Mouse (Mus musculus) CH12.LX (cell line): ENCODE data around the gene S100a8. TPM values are rescaled to one million over a fixed set of nuclear protein-coding genes. Genes with fewer than 3 reads are reported as not detected.
A peak's percentile ranks its signal among the peaks of the same experiment; 100 is the strongest.

ENCODE experiments used
- DNase-seq: peaks from one replicate; pipeline ENCODE4 v3.0.0-alpha.2; 2013; ENCODE audit errors: extremely low read depth
- H3K27ac ChIP-seq: 2 replicates; pipeline ENCODE4 v1.5.1; 2012; ENCODE audit warnings: low read depth, mild to moderate bottlenecking, control low read depth, moderate library complexity; ENCODE audit not compliant: insufficient read depth
- H3K27me3 ChIP-seq: replicated peaks from 2 replicates; pipeline ENCODE3; 2012; ENCODE audit warnings: inconsistent platforms
- H3K36me3 ChIP-seq, 2 experiments: replicated peaks in 1 of 2; 2 replicates each; pipeline versions ENCODE3 to v1.6.1; 2012; ENCODE audit warnings: inconsistent platforms in 1 of 2, low read length in 1 of 2, mild to moderate bottlenecking in 1 of 2, mixed read lengths in 1 of 2, moderate library complexity in 1 of 2; ENCODE audit not compliant: control insufficient read depth in 1 of 2, insufficient read depth in 1 of 2
- H3K4me1 ChIP-seq, 2 experiments: 2 replicates each; pipeline ENCODE4 v1.6.1; 2012; ENCODE audit warnings: inconsistent platforms in 1 of 2, moderate library complexity in 1 of 2; ENCODE audit not compliant: insufficient read depth in 2 of 2, control insufficient read depth in 1 of 2
- H3K4me2 ChIP-seq: 2 replicates; pipeline ENCODE4 v1.6.1; 2012; ENCODE audit warnings: low read depth, mild to moderate bottlenecking, control low read depth; ENCODE audit not compliant: poor library complexity, insufficient read depth, severe bottlenecking
- H3K4me3 ChIP-seq, 3 experiments: fragments of 150-350 bp in 1 of 3; sonication (generic) in 1 of 3; replicated peaks in 1 of 3; 2 replicates each; pipeline versions ENCODE3 to v1.5.1; 2011 to 2012; ENCODE audit warnings: low read depth in 2 of 3, low read length in 2 of 3, mild to moderate bottlenecking in 2 of 3, moderate library complexity in 2 of 3, control low read depth in 1 of 3, improper control_type of control experiment in 1 of 3, inconsistent platforms in 1 of 3, mixed read lengths in 1 of 3; ENCODE audit not compliant: poor library complexity in 1 of 3
- H3K79me2 ChIP-seq: replicated peaks from 2 replicates; pipeline ENCODE4 v1.6.1; 2012; ENCODE audit warnings: mild to moderate bottlenecking, moderate library complexity; ENCODE audit not compliant: control insufficient read depth, poor library complexity, insufficient read depth, severe bottlenecking; ENCODE audit errors: extremely low read depth
- H3K9ac ChIP-seq: 2 replicates; pipeline ENCODE4 v1.6.1; 2012; ENCODE audit warnings: low read depth, mild to moderate bottlenecking, control low read depth, moderate library complexity; ENCODE audit not compliant: insufficient read depth
- H3K9me3 ChIP-seq: replicated peaks from 2 replicates; pipeline ENCODE3; 2012; ENCODE audit warnings: low read length, inconsistent platforms, mixed read lengths
- BHLHE40 ChIP-seq: IDR thresholded peaks from 2 replicates; pipeline ENCODE4 v1.6.1; 2011; ENCODE audit warnings: mild to moderate bottlenecking, low read depth, low read length, improper control_type of control experiment
- CHD1 ChIP-seq: IDR thresholded peaks from 2 replicates; pipeline ENCODE4 v1.6.1; 2012; ENCODE audit warnings: low read depth, low read length, improper control_type of control experiment, inconsistent platforms
- CTCF ChIP-seq, 2 experiments: IDR thresholded peaks in 1 of 2; conservative IDR thresholded peaks in 1 of 2; 2 replicates each; pipeline ENCODE4 v1.5.1; 2011 to 2012; ENCODE audit warnings: low read depth in 2 of 2, low read length in 2 of 2, improper control_type of control experiment in 1 of 2, inconsistent platforms in 1 of 2, mild to moderate bottlenecking in 1 of 2, moderate library complexity in 1 of 2
- EP300 ChIP-seq: IDR thresholded peaks from 2 replicates; pipeline ENCODE4 v1.6.1; 2011; ENCODE audit warnings: low read length, improper control_type of control experiment
- ETS1 ChIP-seq: conservative IDR thresholded peaks from 2 replicates; pipeline ENCODE4 v1.6.1; 2012; ENCODE audit warnings: low read depth, mild to moderate bottlenecking, inconsistent platforms, low read length, improper control_type of control experiment, moderate library complexity
- JUND ChIP-seq: conservative IDR thresholded peaks from 2 replicates; pipeline ENCODE4 v1.6.1; 2011; ENCODE audit warnings: low read depth, low read length, improper control_type of control experiment
- MEF2A ChIP-seq: IDR thresholded peaks from 2 replicates; pipeline ENCODE4 v1.6.1; 2014; ENCODE audit warnings: low read depth, mild to moderate bottlenecking, inconsistent platforms, low read length, improper control_type of control experiment, borderline replicate concordance
- MXI1 ChIP-seq: IDR thresholded peaks from 2 replicates; pipeline ENCODE4 v1.6.1; 2011; ENCODE audit warnings: mild to moderate bottlenecking, low read depth, low read length, improper control_type of control experiment
- POLR2A ChIP-seq: IDR thresholded peaks from 2 replicates; pipeline ENCODE4 v1.6.1; 2011; ENCODE audit warnings: low read depth, mild to moderate bottlenecking, improper control_type of control experiment, low read length
- RCOR1 ChIP-seq: conservative IDR thresholded peaks from 2 replicates; pipeline ENCODE4 v1.6.1; 2012; ENCODE audit warnings: low read depth, mild to moderate bottlenecking, inconsistent platforms, low read length, improper control_type of control experiment
- SIN3A ChIP-seq: IDR thresholded peaks from 2 replicates; pipeline ENCODE4 v1.6.1; 2012; ENCODE audit warnings: low read length, improper control_type of control experiment, inconsistent platforms
- TBP ChIP-seq: conservative IDR thresholded peaks from 2 replicates; pipeline ENCODE4 v1.6.1; 2011; ENCODE audit warnings: low read depth, low read length, improper control_type of control experiment
- TCF12 ChIP-seq: IDR thresholded peaks from 2 replicates; pipeline ENCODE4 v1.6.1; 2014; ENCODE audit warnings: low read depth, mild to moderate bottlenecking, inconsistent platforms, low read length, improper control_type of control experiment
- ZC3H11A ChIP-seq: IDR thresholded peaks from 2 replicates; pipeline ENCODE4 v1.6.1; 2012; ENCODE audit warnings: low read depth, mild to moderate bottlenecking, inconsistent platforms, low read length, improper control_type of control experiment
- ZMIZ1 ChIP-seq: IDR thresholded peaks from 2 replicates; pipeline ENCODE4 v1.6.1; 2012; ENCODE audit warnings: low read depth, mild to moderate bottlenecking, inconsistent platforms, low read length, improper control_type of control experiment
- dilution Hi-C: fragments of 300-500 bp; cut with MboI; formaldehyde crosslinking; loops from 2 replicates; pipeline ENCODE4 v1.14.3; 2020; ENCODE audit warnings: low sequenced_read_pairs; ENCODE audit not compliant: extremely low pct_unique_long_range_greater_than_20kb, extremely low pct_ligation_motif_present
- in situ Hi-C: fragments of 300-500 bp; cut with MboI; formaldehyde crosslinking; loops from 3 replicates; pipeline ENCODE4 v1.14.3; 2019; ENCODE audit warnings: low sequenced_read_pairs, low pct_ligation_motif_present, low pct_unique_long_range_greater_than_20kb, mixed read lengths
- polyA plus RNA-seq: library from polyadenylated mRNA; unstranded; fragments of >175 nt; gene quantifications from 2 replicates; pipeline ENCODE4 v1.2.1, GENCODE M21; 2012; ENCODE audit warnings: low read depth; ENCODE audit not compliant: insufficient read length
- total RNA-seq, 2 experiments: library from RNA; depleted of rRNA; stranded (reverse); fragments of 300-350 nt in 1 of 2; fragments of >200 nt in 1 of 2; gene quantifications; 2 replicates each; pipeline ENCODE4 v1.2.3; 2012 to 2014

Gene S100a8
- total RNA-seq (2012; rRNA removed) (not detected in 2 replicates), total RNA-seq (2014; rRNA removed) (not detected in 2 replicates), polyA plus RNA-seq (not detected in 2 replicates)

- no peaks in the 10 kb centered on the region for H3K36me3 ChIP-seq
- dilution Hi-C loops (no loop called here), in situ Hi-C loops (no loop called here)
- no peak within 1 kb of the TSS for H3K27ac ChIP-seq
- no peak within 1 kb of the TSS for H3K4me2 ChIP-seq
- H3K4me1 ChIP-seq = no peaks in the 10 kb centered on the region
- no peak within 1 kb of the TSS for H3K4me3 ChIP-seq
- DNase-seq = no peak
- TF ChIP-seq ZMIZ1 (no peak), ETS1 (no peak), RCOR1 (no peak), TBP (no peak), ZC3H11A (no peak), MXI1 (no peak), SIN3A (no peak), POLR2A (no peak), CTCF (conservative IDR thresholded peaks at IDR 0.05 in 1 of 2, IDR thresholded peaks at IDR 0.05 in 1 of 2; ENCODE audit: low read depth in 2 of 2, low read length in 2 of 2) (no peak), JUND (no peak), TCF12 (no peak), MEF2A (no peak), CHD1 (no peak)
- H3K79me2 ChIP-seq = no peaks in the 10 kb centered on the region
- peaks cover 60% of the 10 kb centered on the region for H3K27me3 ChIP-seq
- H3K9ac ChIP-seq = no peak within 1 kb of the TSS
- no peaks in the 10 kb centered on the region for H3K9me3 ChIP-seq
Observed at GRCm38 (mm10) chr3:90668846-90669245, at the start of gene S100a8. Gene S100a8, plus strand, starts transcription at chr3:90668978.

GRCm38 (mm10) chr3:90621552-90621951 lies 47.2 kb upstream of the S100a8 start:
- Histone ChIP-seq H3K9me3 (no peaks in the 10 kb centered on the region), H3K4me3 (no peak overlapping the region), H3K27ac (no peak overlapping the region), H3K4me2 (0 out of 2 replicates have a peak overlapping the region, but pooled peaks have one; percentile 0), H3K4me1 (peaks cover 0 to 20% of the 10 kb centered on the region in 2 experiments; a peak in 2 of 4 replicates), H3K36me3 (no peaks in the 10 kb centered on the region), H3K9ac (no peak overlapping the region), H3K79me2 (no peaks in the 10 kb centered on the region), H3K27me3 (peaks cover 3% of the 10 kb centered on the region)
- dilution Hi-C loops (no loop called here), in situ Hi-C loops (no loop called here)
- TF ChIP-seq BHLHE40 (peak; percentile 80), JUND (no peak), EP300 (0 out of 2 replicates have a peak, but pooled peaks have one; percentile 12)
- peak; percentile 26 for DNase-seq
